Mouse (Mus musculus) cerebellum, postnatal 10 days (tissue): ENCODE measurements around the gene Ctnnbip1.

Experiments
- DNase-seq, 2 experiments: peaks; one replicate each; pipeline ENCODE4 v3.0.0; 2021; ENCODE audit warnings: mixed read lengths in 2 of 2

Gene Ctnnbip1

GRCm38 (mm10) chr4:149517868-149518340 lies at the start of gene Ctnnbip1:
Gene Ctnnbip1 (plus strand): TSS chr4:149518236.
- DNase-seq, result peak; percentile 98 to 99

GRCm38 (mm10) chr4:149469557-149469956 lies 48.5 kb upstream of the Ctnnbip1 start:
- DNase-seq, result no peak

GRCm38 (mm10) chr4:149475096-149475495 lies 42.9 kb upstream of the Ctnnbip1 start:
- peak; percentile 52 to 54 for DNase-seq

- DNase-seq, result no peak
Observed at GRCm38 (mm10) chr4:149477078-149477477, 41.0 kb upstream of the Ctnnbip1 start, which contains the start of gene Tmem274. Gene Tmem274 (plus strand): TSS chr4:149477378.

GRCm38 (mm10) chr4:149484566-149484965 lies 33.5 kb upstream of the Ctnnbip1 start:
- no peak for DNase-seq

- peak; percentile 96 to 97 for DNase-seq
Observed at GRCm38 (mm10) chr4:149485053-149485824, 32.8 kb upstream of the Ctnnbip1 start, which contains the start of the genes Nmnat1 and Lzic. Gene Nmnat1 (minus strand): TSS chr4:149485202. Gene Lzic (plus strand): TSS chr4:149485229.

GRCm38 (mm10) chr4:149485825-149486206 lies 32.2 kb upstream of the Ctnnbip1 start:
- peak; percentile 29 to 34 for DNase-seq

GRCm38 (mm10) chr4:149487729-149488128 lies 30.3 kb upstream of the Ctnnbip1 start:
- no peak for DNase-seq

GRCm38 (mm10) chr4:149489415-149490240 lies 28.4 kb upstream of the Ctnnbip1 start:
- no peak for DNase-seq

- no peak for DNase-seq
Observed at GRCm38 (mm10) chr4:149491151-149491550, 26.9 kb upstream of the Ctnnbip1 start.

- DNase-seq, result peak in 1 of 2 experiments; percentile 22
Observed at GRCm38 (mm10) chr4:149496612-149497011, 21.4 kb upstream of the Ctnnbip1 start.

- no peak for DNase-seq
Observed at GRCm38 (mm10) chr4:149498901-149499300, 19.1 kb upstream of the Ctnnbip1 start.

GRCm38 (mm10) chr4:149499790-149500189 lies 18.2 kb upstream of the Ctnnbip1 start:
- no peak for DNase-seq

GRCm38 (mm10) chr4:149504363-149504762 lies 13.7 kb upstream of the Ctnnbip1 start:
- DNase-seq, result no peak

- DNase-seq, result no peak
Observed at GRCm38 (mm10) chr4:149504858-149505257, 13.2 kb upstream of the Ctnnbip1 start.

- no peak for DNase-seq
Observed at GRCm38 (mm10) chr4:149505261-149505967, 12.6 kb upstream of the Ctnnbip1 start.

GRCm38 (mm10) chr4:149506904-149507303 lies 11.1 kb upstream of the Ctnnbip1 start:
- no peak for DNase-seq

- no peak for DNase-seq
Observed at GRCm38 (mm10) chr4:149511221-149511646, 6.8 kb upstream of the Ctnnbip1 start.

- DNase-seq, result no peak
Observed at GRCm38 (mm10) chr4:149512072-149512471, 6.0 kb upstream of the Ctnnbip1 start.

- no peak for DNase-seq
Observed at GRCm38 (mm10) chr4:149515706-149516105, 2.3 kb upstream of the Ctnnbip1 start.

- DNase-seq, result peak in 1 of 2 experiments; percentile 63
Observed at GRCm38 (mm10) chr4:149518351-149519220, 550 bp downstream of the Ctnnbip1 start.

GRCm38 (mm10) chr4:149521258-149521657 lies 3.2 kb downstream of the Ctnnbip1 start:
- DNase-seq, result no peak
